Mouse (Mus musculus): ENCODE results near the gene Hoxb4.

- TF ChIP-seq CTCF (IDR thresholded peaks at IDR 0.05; ENCODE audit: insufficient read depth, low read depth, low read length) (no peak), POLR2A (IDR thresholded peaks at IDR 0.05; ENCODE audit: insufficient read depth, low read depth, low read length) (no peak)
Measured at GRCm38 (mm10) chr11:96316696-96317607, 1.1 kb upstream of the Hoxb4 start.

Measured in olfactory bulb, adult 2 months (tissue).